12 mouse cellular contexts compared by ENCODE assay signal in the genomic region with DNA sequence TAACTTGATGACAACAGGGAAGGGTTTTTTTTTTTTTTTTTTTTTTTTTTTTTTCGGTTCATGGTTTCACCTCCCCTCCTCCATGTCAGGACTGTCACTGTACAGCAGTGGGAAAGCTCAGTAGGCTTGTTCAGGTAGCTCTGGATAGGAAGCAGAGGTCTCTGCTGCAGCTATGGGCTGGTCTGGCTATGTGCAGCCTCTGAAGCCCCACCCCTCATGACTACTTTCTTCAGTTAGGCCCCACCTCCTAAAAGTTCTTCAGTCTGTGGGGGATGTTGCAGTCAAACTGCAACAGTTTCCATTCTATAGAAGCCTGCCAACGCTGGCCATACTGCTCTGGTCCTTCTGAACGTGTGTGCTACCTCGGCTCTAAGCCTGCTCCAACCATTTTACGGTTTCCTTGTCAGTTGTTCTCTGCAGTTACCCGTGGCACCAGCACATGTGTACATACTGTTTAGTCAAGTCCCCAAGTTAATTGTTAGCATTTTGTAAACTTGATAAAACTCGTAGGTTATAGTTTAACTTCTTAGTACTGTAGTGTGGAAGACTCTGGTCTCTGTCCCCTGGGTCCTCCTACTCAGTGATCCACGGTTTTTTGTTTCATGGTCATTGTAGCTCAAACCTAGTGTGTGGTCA. TPM values are rescaled to one million over a fixed set of nuclear protein-coding genes. Genes with fewer than 3 reads are reported as not detected.
DNase-seq lines count a peak whose midpoint lies in the region; ATAC-seq lines count a peak whose summit lies in the region.
"Had no signal": no experiment of that assay in that cellular context is flagged by ENCODE, and none has a peak within 500 bp of the region (broad histone marks: within the 10 kb centered on the region; RNA-seq: fewer than 3 reads in every experiment).

No protein-coding gene starts in this region.

- peaks cover 14% of the 10 kb centered on the region; the same call in 1 of the 2 replicates for H3K36me3 ChIP-seq in liver, embryonic 12.5 days
- H3K36me3 ChIP-seq in forebrain, embryonic 15.5 days: peaks cover 22% of the 10 kb centered on the region

- peaks cover 53% of the 10 kb centered on the region for H3K4me1 ChIP-seq in liver, embryonic 12.5 days
- H3K4me1 ChIP-seq in forebrain, embryonic 15.5 days: peaks cover 52% of the 10 kb centered on the region

- no peak overlapping the region for H3K27ac ChIP-seq in liver, embryonic 12.5 days
- H3K27ac ChIP-seq in forebrain, embryonic 15.5 days (replicated peaks): no peak overlapping the region

- WGBS in liver, embryonic 12.5 days (ENCODE audit: insufficient replicate concordance): 66% methylated on average over 8 of the region's 8 CpGs
- WGBS in forebrain, embryonic 15.5 days: 80% methylated on average over 8 of the region's 8 CpGs

- 0 out of 2 replicates have a peak, but pooled peaks have one; percentile 8 for ATAC-seq in frontal cortex, adult (ENCODE audit: low TSS enrichment)
- peak; percentile 76 for ATAC-seq in liver, embryonic 12.5 days
- no peak for ATAC-seq in forebrain, embryonic 15.5 days (replicated peaks)
- ATAC-seq: forebrain, postnatal 0 days had no signal

- no peak for DNase-seq in frontal cortex, postnatal 36 days (ENCODE audit: low spot score in 2 of 2)
- DNase-seq in ES-CJ7 (ENCODE audit: low read depth, low spot score): peak; percentile 57
- peak; percentile 40 to 42 for DNase-seq in kidney, adult 8-10 months
- DNase-seq in left cerebral cortex, postnatal 14 days (ENCODE audit: low spot score in 2 of 2): no peak
- DNase-seq in layer of hippocampus, postnatal 14 days (ENCODE audit: low spot score in 2 of 2): no peak
- DNase-seq: cerebellum, adult 11-12 months; forebrain, postnatal 0 days; gastrocnemius, postnatal 36 days; lung, adult 2 months had no signal

- no peaks in the 10 kb centered on the region for H3K27me3 ChIP-seq in liver, embryonic 12.5 days (replicated peaks)
- no peaks in the 10 kb centered on the region for H3K27me3 ChIP-seq in forebrain, embryonic 15.5 days

- H3K4me3 ChIP-seq in liver, embryonic 12.5 days: no peak overlapping the region
- no peak overlapping the region for H3K4me3 ChIP-seq in forebrain, embryonic 15.5 days

- no peaks in the 10 kb centered on the region for H3K9me3 ChIP-seq in liver, embryonic 12.5 days (replicated peaks)
- H3K9me3 ChIP-seq in forebrain, embryonic 15.5 days: no peaks in the 10 kb centered on the region

- H3K9ac ChIP-seq in liver, embryonic 12.5 days: no peak overlapping the region
- H3K9ac ChIP-seq in forebrain, embryonic 15.5 days (replicated peaks): no peak overlapping the region
- H3K9ac ChIP-seq: forebrain, postnatal 0 days had no signal

- no peak overlapping the region for H3K4me2 ChIP-seq in liver, embryonic 12.5 days
- no peak overlapping the region for H3K4me2 ChIP-seq in forebrain, embryonic 15.5 days (replicated peaks)

- intact Hi-C loops in left cerebral cortex, postnatal 14 days (cut with DNase I): no loop called here

RNA-seq across cellular contexts. Expression of gene Dapk1, which starts 6.8 kb away (rescaled TPM):
- 8.8 and 9.4 TPM in 2 replicates for polyA plus RNA-seq in liver, embryonic 12.5 days (2016; fragmentation: Nextera tagmentation; extraction: Ambion mirVana)
- 10 to 100 TPM; 78.6 to 89.5 TPM for total RNA-seq in left cerebral cortex, postnatal 14 days (2021)
- 54.7 and 56.5 TPM in 2 replicates for polyA plus RNA-seq in forebrain, embryonic 15.5 days (2015; fragmentation: Nextera tagmentation; extraction: Ambion mirVana)
- total RNA-seq in layer of hippocampus, postnatal 14 days (2021): 10 to 100 TPM; 87.4 to 91.0 TPM

Comparison
In these comparisons a context has a peak if more than half of its experiments do, and no peak if none do; other contexts are left out.
1. DNase-seq: peak in ES-CJ7 (single experiment) and kidney, adult 8-10 months (2 of 2); none in frontal cortex, postnatal 36 days (0 of 2), left cerebral cortex, postnatal 14 days (0 of 2) and layer of hippocampus, postnatal 14 days (0 of 2).